Mouse (Mus musculus) cerebellum, adult 8-10 months (tissue): Measurements from ENCODE around the gene C2cd4b.

Source experiments
- DNase-seq: peaks from one replicate; pipeline ENCODE4 v3.0.0; 2022

Gene C2cd4b

DNA sequence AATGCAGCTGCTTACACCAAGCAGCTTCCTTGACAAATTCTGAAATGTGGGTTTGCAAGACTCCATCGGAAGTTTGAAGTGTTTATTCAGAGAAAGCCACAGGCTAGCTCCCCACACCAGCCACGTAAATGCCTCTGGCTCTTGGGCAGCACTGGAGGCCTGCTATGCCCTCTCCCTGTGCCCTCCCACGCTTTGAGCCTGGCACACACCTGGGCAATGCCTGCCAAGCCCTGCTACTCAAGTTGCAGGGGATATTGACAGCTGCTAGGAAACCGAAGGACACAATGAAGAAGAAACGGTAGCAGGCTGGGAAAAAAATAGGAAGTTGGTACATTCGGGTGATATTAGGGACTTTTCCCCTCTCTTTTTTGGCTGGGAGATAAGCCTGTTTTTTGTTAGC, 15.0 kb downstream of the C2cd4b start:
- DNase-seq = no peak

DNA sequence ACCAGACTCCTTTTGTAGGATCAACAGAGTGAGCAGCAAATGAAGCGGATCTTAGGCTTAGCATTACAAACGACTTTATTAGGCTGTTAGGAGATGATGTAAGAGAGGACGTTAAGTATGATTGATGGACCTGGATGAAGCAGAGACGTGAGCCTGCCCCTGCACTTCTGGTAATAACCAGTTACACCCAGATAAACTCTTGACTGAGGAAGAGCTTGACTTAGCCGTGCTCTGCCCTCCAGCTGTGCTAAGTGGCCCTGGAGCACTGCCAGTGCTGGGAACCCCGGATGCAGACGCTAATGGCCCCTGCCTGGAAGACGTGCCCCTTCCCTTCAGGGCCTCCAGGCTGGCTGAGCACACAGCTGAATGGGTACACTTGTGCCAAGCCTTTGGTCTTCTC, 19.3 kb downstream of the C2cd4b start:
- no peak for DNase-seq

DNA sequence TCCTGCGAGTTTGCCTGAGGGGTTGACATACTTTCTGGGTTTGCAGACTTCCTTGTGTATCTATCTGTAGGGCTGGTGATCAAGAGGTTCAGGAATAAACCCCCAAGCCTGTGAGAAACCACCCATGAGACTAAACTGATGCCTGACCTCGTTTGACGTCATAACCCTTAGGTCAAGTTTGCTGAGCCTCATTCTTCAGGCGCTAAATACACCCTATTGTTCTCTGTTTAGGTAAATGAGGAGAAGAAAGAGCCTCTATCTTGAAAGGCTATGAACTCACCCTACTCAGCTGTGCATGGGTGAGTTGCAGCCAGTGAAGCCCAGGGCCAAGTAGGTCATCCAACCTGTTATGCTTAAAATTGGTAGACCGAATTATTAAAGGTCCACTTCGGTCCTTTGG, 23.5 kb downstream of the C2cd4b start:
- no peak for DNase-seq

DNA sequence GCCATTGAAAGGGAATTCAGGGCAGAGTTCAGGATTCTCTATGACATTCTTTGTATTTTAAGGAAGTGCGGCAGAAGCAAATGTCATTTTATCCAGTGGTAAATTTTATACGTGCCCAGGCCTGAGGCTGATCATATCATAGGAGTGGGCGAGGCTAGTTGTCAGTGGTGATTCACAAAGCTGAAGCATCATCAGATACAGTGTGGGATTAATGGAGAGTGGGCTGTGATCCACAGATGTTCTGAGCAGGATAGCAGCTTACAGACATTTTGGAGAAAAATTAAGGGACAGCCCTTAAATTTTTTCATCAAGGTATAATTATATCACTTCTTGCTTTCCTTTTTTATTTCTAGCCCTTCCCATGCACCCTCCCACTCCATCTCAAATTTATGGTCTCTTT, 24.2 kb downstream of the C2cd4b start:
- DNase-seq = no peak

DNA sequence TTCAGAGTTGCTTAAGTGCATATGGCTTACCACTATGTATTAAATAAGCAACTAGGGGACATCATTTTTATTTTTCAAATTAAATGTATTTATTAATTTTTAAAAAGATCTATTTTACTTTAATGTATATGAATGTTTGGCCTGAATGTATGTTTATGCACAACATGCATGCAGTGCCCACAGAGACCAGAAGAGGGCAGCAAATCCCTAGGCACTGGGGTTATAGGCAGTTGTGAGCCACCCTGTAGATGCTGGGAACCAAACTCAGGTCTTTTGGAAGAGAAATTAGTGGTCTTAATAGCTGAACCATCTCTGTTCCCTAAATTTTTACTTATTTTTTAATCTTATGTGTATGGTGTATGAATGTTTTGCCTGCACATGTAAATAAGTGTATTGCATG, 24.7 kb downstream of the C2cd4b start:
- DNase-seq = no peak

DNA sequence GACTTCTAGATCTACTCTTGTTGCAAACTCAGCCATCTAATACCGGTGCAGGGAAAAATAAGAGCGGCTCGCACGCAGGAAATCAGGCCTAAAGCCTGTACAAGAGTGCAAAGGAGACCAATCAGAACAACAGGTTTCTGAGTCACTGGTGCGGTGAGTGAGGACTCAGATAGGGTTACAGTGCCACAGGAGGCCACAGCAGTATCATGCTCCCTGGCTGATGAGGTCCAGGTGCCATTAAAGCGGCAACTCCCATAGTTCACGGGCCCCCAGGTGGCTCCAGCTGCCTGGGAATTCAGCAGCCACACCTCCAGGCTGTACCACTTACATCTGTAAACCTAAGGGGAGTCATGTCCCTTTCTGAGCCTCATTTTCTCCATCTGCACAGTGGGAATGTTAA, 27.1 kb downstream of the C2cd4b start:
- no peak for DNase-seq

DNA sequence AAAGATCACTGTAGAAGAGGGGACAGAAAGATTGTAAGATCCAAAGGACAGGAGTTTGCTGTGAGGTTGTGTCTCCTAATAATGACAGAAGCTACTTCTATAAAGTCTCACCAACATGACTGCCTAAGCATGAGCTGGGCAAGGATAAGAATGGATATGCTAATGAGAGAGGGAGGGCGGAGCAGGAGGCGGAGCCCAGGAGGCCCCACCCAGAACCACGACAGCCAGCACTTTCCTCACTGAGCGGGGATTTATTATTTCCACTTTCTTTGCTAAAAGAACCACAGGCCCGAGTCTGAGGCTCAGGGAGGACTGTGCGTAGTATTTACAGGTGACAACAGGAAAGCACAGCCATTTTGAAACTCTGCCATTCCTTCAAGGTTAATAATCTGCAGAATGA, 28.4 kb downstream of the C2cd4b start:
- DNase-seq = no peak

DNA sequence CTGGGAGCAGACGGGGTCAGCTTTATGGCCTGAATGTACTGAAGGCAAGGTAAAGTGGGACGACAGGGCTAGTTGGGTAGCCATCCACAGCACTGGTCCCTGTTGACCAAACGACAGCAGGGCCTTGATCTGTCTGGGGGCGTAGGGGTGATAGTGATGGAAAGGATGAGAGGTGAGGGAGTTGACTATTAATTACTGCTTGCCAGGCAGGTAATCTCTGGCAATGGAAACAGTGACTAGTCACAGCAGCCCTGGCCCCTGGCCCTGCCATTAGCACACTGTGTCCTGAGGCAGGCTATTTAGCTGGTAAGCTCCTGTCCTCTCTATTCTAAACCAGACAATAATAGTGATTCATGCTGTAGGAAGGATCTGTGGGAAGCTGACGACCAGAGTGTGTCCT, 33.2 kb downstream of the C2cd4b start:
- DNase-seq = no peak

DNA sequence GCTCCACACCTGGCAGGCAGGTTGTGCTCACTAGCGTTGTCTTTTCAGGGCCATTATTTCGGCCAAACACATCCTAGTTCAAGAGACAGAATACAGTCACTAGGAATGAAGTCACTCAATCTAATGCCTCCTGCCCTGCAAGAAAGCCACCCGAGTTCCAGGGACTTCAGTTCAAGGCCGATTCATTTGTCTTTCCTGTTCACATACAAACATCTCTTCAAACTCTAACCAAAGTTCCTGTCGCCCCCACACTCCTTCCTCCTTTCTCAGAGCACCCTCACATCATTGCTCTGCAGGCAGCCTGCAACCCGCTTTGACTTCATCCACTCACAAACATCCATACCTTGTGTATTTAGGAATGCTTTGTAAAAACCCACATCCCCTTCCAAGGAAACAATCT, 34.3 kb downstream of the C2cd4b start:
- DNase-seq = no peak

DNA sequence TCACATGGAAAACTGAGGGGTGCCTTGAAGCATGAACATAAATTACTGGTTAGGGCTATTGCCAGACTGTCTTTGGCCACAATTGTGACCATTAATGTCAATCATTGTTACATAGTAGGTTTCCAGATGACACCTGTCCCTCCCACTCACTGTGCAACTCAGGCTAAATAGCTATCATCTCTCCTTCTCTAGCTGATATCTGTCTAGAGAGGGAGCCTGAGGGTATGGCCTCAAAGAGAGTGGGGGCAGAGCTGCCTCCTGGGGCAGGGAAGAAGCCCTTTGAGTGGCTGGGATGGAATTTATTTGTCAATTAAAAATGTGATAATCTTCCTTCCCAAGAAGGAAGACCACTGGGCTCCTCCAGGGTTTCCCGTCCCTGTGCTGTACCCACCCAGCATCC, 35.0 kb downstream of the C2cd4b start:
- DNase-seq = no peak

DNA sequence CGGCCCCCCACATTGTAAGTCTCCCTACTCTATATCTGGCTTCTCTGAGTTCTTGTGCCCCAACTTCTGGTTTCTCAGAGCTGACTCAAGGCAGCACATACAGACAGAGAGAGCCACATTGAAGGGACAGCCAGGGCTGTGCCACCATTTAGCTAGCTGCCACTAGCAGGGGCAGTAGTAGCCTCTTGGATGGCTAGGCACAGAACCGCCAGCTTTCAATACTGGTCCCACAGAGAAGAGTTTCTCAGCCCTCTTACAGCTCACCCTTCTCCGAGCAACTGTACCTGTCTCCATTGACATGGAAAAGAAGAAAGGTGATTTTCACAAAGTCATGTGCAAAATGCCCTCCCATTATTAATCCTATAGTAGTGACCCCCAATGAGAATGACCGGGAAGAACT, 35.4 kb downstream of the C2cd4b start:
- DNase-seq = no peak

DNA sequence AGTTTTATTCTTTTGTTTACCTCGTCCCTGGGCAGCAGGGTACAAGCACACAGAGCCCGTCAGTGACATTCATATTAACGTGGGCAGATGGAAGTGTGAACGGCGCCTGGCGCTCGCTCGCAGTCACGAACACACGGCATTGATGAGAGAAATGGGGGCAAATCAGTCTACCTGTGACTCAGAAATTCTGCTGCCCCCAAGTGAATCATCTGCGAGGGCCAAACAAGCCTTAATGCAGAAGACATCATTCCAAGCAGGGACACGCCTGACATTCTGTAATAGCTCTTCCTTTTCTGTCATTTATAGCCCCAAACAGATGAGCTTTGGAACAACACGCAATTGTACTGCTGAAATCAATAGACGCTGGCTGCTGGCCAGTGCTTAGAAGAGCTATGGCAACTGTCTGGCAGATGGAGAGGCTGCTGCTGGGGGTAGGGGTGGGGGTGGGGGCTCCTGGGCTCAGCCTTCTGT, 36.0 kb downstream of the C2cd4b start:
- no peak for DNase-seq

DNA sequence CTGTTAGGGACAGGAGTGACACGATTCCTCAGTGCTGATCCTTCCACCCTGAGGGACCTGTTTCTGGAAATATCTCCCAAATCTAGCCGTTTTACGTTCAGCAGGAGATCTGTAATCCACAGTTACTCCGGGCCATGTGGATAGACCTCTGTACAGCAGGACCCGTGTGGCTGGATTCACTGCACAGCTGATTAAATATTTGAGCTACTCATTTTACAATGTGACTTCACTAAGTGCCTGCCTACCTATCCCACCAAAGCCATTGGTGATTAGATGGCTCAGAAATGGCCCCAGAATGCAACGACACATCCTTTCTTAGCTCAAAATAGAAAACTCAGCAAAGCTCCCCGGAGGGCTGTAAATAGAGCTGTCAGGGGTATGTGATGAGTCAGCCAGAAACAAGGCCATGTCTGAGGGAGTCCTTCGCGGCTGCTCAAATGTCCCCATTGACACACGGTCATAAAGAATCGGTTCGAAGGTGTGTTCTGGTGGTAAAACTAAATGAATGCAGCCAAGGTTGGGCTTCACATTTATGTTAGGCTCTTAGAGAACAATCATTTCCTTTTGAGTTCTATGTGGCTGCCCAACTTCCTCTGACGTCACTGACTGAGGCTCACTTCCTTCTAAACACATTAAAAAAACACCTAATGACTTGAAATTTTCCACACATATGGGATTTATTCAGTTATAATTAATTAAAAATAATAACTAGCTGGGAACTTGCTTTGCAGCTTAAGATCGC, 40.0 kb downstream of the C2cd4b start:
- no peak for DNase-seq

DNA sequence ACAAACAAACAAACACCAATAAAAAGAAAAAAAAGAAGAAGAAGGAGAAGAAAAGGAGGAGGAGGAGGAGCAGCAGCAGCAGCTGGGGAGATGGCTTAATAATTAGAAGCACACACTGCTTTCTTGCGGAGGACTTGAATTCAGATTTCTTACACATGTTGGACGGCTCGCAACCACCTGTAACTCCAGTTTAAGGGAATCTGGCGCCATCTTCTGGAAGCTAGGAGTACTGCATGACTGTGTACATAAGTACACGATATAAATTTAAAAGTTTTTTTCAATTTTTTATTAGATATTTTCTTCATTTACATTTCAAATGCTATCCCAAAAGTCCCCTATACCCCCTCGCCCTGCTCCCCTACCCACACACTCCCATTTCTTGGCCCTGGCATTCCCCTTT, 43.0 kb downstream of the C2cd4b start:
- DNase-seq = peak; percentile 57

DNA sequence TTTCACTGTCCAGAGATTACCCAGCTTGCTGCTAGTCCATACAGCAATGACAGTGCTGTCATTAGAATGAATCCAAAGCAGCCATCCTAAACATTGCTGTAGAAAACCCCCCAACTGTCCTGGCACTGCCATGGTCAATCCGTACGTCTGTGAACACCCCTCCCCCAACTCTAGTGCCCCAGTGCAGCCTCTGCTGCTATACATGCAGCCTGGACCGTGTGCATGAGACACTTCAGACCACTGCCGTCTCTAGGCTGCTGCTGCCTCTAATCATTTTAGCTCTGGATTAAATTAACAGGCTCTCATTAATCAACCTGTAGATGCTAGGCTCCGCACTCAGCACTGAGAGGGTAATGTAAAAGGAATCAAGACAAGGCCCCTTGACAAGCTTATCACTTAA, 47.8 kb downstream of the C2cd4b start:
- DNase-seq = no peak

DNA sequence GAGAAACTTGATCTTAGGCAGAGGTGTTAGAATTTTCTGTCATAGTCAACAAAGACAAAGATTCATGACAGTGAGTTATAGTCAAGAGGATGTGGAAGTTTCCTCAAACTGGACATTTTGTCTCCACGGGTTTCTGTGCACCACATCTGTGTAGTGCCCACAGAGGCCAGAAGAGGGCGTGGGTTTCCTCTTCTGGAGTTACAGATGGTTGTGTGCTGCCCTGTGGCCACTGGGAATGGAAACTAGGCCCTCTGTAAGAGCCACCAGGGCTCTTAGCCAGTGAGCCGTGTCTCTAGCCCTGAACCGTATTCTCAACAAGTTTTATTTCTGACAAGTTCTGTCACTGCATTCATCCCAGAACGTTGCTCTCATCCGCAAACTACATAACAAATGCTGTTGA, 51.3 kb downstream of the C2cd4b start:
- DNase-seq = no peak
